Mouse (Mus musculus): ENCODE measurements around the gene Rora. TPM values are rescaled to one million over a fixed set of nuclear protein-coding genes. Genes with fewer than 3 reads are reported as not detected.
A peak's percentile ranks its signal among the peaks of the same experiment; 100 is the strongest.

The Rora gene
- polyA plus RNA-seq, 1 experiment from 2014 or later: 11.1 TPM

DNA sequence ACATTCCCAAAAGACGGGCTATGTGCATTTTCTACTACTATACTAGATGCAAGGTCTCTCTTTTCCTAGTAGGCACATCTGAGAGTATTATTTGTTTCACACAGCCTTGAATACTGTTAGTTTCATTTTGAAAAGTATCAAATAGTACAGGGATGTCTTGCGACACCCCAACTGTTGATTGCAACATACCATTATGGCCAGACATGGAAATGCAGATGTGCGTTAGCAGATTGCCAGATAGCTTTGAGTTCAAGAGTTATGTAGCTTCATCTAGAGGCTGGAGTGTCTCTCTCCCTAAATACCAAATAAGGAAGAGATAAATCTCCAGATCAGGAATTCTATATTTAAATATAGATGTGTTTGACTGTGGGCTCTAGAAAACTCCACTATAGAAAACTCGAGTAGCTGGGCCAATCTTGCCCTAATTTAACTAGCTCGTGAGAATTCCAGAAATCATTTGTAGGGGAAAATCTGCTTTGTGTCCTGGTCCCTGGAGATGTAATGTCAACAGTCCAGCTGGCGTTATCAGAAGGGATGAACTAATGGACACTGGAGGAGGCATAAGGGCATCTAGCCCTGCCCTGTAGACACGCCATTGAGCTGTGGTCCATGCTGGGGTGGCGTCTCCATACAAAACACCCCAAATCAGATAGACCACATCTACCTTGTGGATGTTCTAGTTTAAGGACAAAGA, 390.5 kb downstream of the Rora start:
- ATAC-seq (ENCODE audit: low read depth): no peak
- no peaks in the 10 kb centered on the region for H3K36me3 ChIP-seq
- no peak overlapping the region for H3K4me3 ChIP-seq
- no peaks in the 10 kb centered on the region for H3K27me3 ChIP-seq
- H3K4me1 ChIP-seq (replicated peaks): no peaks in the 10 kb centered on the region
- H3K9me3 ChIP-seq: peaks cover 5% of the 10 kb centered on the region; the same call in 1 of the 2 replicates
- H3K4me2 ChIP-seq: no peak overlapping the region
- no peak overlapping the region for H3K9ac ChIP-seq
- no peak overlapping the region for H3K27ac ChIP-seq (replicated peaks)
- 89% methylated on average over 8 of the region's 8 CpGs for WGBS

DNA sequence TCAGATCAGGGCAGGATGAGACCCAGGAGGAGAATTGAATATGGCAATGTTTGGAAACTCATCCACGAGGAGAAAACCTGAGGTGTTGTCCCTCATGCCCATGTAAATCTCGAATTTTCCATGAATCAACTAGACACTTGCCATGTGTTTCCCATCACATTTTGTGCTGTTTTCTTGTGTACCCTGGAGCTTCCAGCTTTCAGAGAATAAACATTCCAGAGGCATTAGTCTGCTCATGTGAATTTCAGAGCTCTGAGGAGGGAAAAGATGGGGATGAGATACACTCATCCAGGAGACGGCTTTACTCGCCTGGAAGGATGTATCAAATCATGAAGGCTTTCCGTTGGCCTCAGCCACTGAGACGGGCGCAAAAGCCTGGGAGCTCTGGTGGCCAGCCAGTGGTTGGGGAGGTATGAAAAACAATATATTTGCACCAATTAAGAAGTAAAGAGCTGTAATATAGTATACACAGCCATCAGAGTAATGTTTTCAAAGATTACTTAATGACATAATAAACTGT, 391.1 kb downstream of the Rora start:
- Histone ChIP-seq H3K9me3 (peaks cover 5% of the 10 kb centered on the region; the same call in 1 of the 2 replicates), H3K4me1 (replicated peaks) (no peaks in the 10 kb centered on the region), H3K9ac (no peak overlapping the region), H3K4me2 (no peak overlapping the region), H3K4me3 (no peak overlapping the region), H3K27ac (replicated peaks) (no peak overlapping the region), H3K36me3 (no peaks in the 10 kb centered on the region), H3K27me3 (no peaks in the 10 kb centered on the region)
- WGBS: 88% methylated on average over 7 of the region's 7 CpGs
- no peak for ATAC-seq (ENCODE audit: low read depth)

DNA sequence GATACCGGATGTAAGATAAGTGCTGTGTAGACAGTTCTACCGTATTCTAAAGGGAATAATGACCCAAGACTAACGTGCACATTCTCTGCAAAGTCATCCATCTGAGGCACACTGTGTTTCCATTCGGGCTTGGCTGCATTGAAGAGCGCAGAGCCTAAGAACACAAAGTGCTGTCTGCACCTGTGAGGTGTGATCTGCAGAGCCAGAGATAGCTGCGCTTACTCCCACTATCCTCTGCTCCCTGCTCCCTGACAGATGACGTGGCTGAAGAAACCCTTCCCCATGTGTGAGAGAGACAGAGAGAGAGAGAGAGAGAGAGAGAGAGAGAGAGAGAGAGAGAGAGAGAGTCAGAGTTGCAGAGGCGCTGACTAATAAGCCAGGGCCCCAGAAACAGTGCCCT, 392.3 kb downstream of the Rora start:
- Histone ChIP-seq H3K36me3 (no peaks in the 10 kb centered on the region), H3K4me2 (no peak overlapping the region), H3K4me3 (no peak overlapping the region), H3K4me1 (replicated peaks) (no peaks in the 10 kb centered on the region), H3K27ac (replicated peaks) (no peak overlapping the region), H3K9me3 (0 out of 2 replicates have a peak, but pooled peaks cover 5% of the 10 kb centered on the region), H3K27me3 (no peaks in the 10 kb centered on the region), H3K9ac (no peak overlapping the region)
- WGBS: 67% methylated on average over 8 of the region's 8 CpGs
- no peak for ATAC-seq (ENCODE audit: low read depth)

DNA sequence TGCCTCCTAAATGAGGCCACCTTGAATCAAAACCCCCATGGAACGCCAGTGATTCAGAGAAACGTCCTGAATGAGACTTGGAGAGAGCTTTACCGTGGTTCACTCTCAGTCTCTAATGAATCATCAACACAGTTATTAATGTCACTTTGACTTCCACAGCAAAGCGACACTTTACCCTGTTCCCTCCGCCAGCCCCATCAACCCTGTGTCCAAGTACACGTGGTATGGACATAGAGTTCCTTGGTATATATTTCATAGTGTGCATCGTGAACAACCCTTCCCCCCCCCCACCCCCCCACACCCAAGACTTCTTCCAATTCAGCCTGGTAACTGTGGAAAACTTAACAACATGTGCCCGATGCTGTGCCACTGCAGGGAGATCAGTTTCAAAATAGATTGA, 397.3 kb downstream of the Rora start:
- Histone ChIP-seq H3K27ac (replicated peaks) (no peak overlapping the region), H3K9me3 (no peaks in the 10 kb centered on the region), H3K27me3 (no peaks in the 10 kb centered on the region), H3K4me3 (no peak overlapping the region), H3K4me1 (replicated peaks) (no peaks in the 10 kb centered on the region), H3K4me2 (no peak overlapping the region), H3K36me3 (no peaks in the 10 kb centered on the region), H3K9ac (no peak overlapping the region)
- no peak for ATAC-seq (ENCODE audit: low read depth)
- 78% methylated on average over 8 of the region's 8 CpGs for WGBS

DNA sequence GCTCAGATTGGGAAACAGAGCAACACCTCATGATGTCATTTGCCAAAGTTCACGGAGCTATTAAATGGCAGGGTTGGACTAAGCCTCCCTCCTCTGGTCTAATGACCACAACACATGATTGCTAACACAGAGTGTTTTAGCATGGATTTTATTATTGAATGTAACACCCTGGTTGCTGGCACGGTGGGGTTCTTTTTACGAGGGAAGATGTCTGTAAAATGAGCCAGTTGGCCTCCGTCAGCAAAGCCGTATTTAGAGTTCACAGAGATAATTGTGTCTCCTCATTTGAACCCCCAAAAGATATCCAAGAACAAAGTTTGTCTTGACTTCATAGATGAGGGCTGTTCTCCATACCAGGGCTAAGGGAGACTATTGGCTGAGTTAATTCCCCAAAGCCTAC, 398.3 kb downstream of the Rora start:
- Histone ChIP-seq H3K36me3 (no peaks in the 10 kb centered on the region), H3K4me1 (replicated peaks) (no peaks in the 10 kb centered on the region), H3K9ac (no peak overlapping the region), H3K27me3 (no peaks in the 10 kb centered on the region), H3K27ac (replicated peaks) (no peak overlapping the region), H3K4me2 (no peak overlapping the region), H3K4me3 (no peak overlapping the region), H3K9me3 (no peaks in the 10 kb centered on the region)
- WGBS: 79% methylated on average over 5 of the region's 5 CpGs
- ATAC-seq (ENCODE audit: low read depth): no peak

DNA sequence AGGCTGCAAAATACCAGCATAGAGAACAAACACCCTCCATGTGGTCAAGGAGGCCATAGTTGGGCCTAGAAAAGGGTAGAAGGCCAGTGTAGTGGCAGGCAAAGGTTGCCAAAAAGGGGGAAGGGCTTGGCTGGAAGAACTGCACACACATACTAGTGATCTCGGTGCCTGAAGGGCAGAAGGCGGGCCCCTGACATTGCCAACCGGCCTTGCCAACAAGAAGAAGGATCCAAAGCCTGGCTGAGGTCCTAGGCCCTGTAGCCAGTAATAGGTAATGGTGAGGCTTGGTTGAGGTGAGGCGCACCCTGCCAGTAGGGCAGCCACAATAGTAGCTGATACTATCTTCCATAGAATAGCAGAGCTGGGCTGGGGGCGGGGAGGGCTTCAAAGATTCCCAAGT, 401.7 kb downstream of the Rora start:
- Histone ChIP-seq H3K27me3 (no peaks in the 10 kb centered on the region), H3K4me1 (replicated peaks) (no peaks in the 10 kb centered on the region), H3K9me3 (no peaks in the 10 kb centered on the region), H3K4me2 (no peak overlapping the region), H3K9ac (no peak overlapping the region), H3K4me3 (no peak overlapping the region), H3K27ac (replicated peaks) (no peak overlapping the region), H3K36me3 (no peaks in the 10 kb centered on the region)
- 95% methylated on average over 5 of the region's 5 CpGs for WGBS
- ATAC-seq (ENCODE audit: low read depth): no peak

DNA sequence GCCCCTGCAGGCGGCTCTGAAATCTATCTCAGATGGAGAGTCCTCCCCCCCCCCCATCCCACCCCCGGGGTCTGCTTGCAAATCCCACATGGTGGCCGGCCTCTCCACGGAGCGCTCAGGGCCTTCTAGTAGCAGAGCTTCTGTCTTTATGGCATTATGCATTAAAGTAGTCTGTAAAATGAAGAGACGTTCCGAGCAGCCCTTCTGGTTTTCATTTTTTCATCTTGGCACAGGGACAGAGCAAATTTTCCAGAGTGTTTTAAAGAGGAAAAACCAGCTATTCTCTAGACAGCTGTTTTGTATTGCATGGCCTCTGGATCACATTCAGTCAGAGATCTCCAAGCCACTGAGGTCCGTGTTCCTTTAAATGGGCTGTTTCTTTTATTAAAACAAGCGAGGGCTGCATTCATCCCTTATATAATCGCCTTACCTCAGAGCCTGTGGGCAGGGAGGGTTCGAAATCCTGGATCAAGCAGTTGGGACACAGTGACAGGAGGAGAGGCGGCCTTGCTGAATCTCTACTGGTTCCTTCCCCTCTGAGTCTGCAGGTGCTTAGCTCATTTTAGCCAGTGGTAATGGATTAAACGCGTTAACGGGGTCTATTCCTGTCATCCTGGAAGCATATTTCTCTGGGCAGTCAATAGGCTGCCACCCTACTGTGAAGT, 417.7 kb downstream of the Rora start:
- H3K4me1 ChIP-seq (replicated peaks): peaks cover 9% of the 10 kb centered on the region
- ATAC-seq (ENCODE audit: low read depth): no peak
- H3K27ac ChIP-seq (replicated peaks): no peak overlapping the region
- no peaks in the 10 kb centered on the region for H3K36me3 ChIP-seq
- 0 out of 2 replicates have a peak, but pooled peaks cover 5% of the 10 kb centered on the region for H3K27me3 ChIP-seq
- 66% methylated on average over 15 of the region's 15 CpGs for WGBS
- no peak overlapping the region for H3K4me3 ChIP-seq
- no peaks in the 10 kb centered on the region for H3K9me3 ChIP-seq
- H3K4me2 ChIP-seq: no peak overlapping the region
- H3K9ac ChIP-seq: no peak overlapping the region

DNA sequence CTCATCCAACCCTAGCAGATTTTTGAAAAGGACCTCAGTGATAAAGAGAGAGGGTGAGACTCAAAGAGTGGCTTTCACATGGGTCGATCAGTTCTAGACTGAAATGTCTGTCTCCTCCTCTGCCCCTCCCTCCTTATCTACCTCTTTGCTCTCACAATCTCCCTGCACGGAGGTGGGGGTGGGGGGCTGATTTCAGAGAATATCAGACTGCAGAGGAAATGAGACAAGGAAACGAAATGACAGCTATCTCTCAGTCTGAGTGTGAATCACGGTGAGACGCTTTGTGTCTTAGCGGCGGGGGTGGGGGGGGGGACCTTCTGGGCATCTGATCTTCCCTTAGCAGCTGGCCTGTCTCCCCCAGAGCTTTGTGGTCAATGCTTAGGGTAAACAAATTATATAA, 419.7 kb downstream of the Rora start:
- H3K9me3 ChIP-seq: no peaks in the 10 kb centered on the region
- no peak overlapping the region for H3K27ac ChIP-seq (replicated peaks)
- no peak for ATAC-seq (ENCODE audit: low read depth)
- H3K4me3 ChIP-seq: no peak overlapping the region
- no peak overlapping the region for H3K4me2 ChIP-seq
- H3K27me3 ChIP-seq: 0 out of 2 replicates have a peak, but pooled peaks cover 5% of the 10 kb centered on the region
- WGBS: 78% methylated on average over 7 of the region's 7 CpGs
- no peaks in the 10 kb centered on the region for H3K36me3 ChIP-seq
- peaks cover 9% of the 10 kb centered on the region for H3K4me1 ChIP-seq (replicated peaks)
- no peak overlapping the region for H3K9ac ChIP-seq

DNA sequence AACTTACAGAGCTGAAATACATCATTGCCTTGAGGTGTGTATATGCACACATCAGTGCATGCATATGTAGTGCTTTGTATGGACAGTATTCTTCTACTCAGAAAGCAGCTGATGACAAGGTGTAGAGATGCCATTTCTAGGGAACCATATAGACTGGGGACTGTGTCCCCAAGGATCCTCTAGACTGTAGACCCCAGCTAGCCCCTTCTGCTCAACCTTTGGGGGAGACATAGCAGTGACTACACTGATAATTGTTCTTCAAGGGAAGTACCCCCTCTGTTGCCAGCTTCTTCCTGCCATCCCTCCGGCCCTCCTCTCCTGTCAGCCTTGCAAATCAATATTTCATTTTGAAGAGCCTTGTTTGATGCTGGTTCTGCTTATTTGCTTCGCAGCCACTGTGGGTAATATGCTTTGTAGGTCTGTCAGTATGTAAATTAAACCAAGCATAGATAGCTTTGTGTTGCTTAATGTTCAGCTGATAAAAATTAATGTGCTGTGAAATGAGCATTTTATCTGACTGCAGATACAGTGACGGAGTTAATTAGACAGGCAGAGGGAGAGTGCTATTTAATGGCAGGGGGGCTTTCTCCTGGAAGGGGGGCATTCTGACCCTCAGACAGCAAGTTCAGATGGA, 430.6 kb downstream of the Rora start:
- H3K27me3 ChIP-seq: peaks cover 64% of the 10 kb centered on the region
- no peak overlapping the region for H3K4me3 ChIP-seq
- peaks cover 22% of the 10 kb centered on the region for H3K4me1 ChIP-seq (replicated peaks)
- 0 out of 2 replicates have a peak overlapping the region, but pooled peaks have one; percentile 26 for H3K9ac ChIP-seq
- H3K27ac ChIP-seq (replicated peaks): peak overlapping the region; percentile 80
- no peaks in the 10 kb centered on the region for H3K36me3 ChIP-seq
- peak; percentile 85 for ATAC-seq (ENCODE audit: low read depth)
- no peaks in the 10 kb centered on the region for H3K9me3 ChIP-seq
- H3K4me2 ChIP-seq: 0 out of 2 replicates have a peak overlapping the region, but pooled peaks have one; percentile 0
- 19% methylated on average over 3 of the region's 3 CpGs for WGBS

DNA sequence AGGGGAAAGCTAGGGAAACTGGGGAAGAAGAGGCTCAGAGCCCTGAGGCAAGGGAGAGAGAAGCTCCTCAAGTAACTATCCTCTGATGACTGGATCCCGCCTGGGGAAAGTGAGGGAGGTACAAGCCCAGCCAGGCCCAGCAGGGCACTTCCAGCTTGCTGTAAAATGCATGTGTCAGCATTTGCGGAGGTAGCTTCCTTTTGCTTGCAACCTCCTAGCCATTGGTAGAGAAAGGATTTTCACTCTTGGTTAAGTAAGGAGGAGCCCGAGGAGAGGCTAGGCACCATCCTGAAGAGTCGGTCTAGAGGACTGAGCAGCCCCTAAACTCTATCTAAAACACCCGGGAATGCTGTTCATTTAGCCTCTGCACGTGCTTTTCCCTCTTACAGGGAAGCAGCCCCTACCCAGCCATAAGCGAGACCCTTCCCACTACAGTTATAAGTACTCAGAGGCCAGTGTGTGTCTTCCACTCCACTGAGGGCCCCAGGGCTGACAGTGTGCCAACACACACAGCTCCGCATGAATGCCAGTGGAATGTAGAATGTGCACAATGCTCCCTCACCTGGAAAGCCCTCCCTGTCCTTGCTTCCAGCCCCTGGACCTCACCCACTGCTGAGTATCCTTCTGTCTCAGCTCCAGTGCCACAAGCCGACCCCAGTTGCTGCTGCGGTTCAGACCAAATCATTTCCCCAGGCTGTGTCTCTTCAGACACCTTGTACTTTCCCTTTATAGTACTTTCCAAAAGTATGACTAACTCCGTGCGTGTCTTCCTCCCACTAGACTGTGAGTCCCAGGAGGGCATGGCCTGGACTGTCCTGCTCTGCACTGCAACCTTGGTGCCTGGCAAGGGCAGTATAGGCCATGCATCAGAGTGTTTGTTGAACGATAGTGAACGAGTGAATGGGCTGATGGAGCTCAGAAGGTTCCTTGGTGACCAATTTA, 431.4 kb downstream of the Rora start:
- Histone ChIP-seq H3K9me3 (no peaks in the 10 kb centered on the region), H3K4me3 (no peak overlapping the region), H3K36me3 (no peaks in the 10 kb centered on the region), H3K27ac (replicated peaks) (peak overlapping the region; percentile 80), H3K27me3 (peaks cover 70% of the 10 kb centered on the region), H3K9ac (0 out of 2 replicates have a peak overlapping the region, but pooled peaks have one; percentile 26), H3K4me1 (replicated peaks) (peaks cover 22% of the 10 kb centered on the region), H3K4me2 (0 out of 2 replicates have a peak overlapping the region, but pooled peaks have one; percentile 0)
- peak; percentile 79 for ATAC-seq (ENCODE audit: low read depth)
- WGBS: 55% methylated on average over 14 of the region's 14 CpGs

DNA sequence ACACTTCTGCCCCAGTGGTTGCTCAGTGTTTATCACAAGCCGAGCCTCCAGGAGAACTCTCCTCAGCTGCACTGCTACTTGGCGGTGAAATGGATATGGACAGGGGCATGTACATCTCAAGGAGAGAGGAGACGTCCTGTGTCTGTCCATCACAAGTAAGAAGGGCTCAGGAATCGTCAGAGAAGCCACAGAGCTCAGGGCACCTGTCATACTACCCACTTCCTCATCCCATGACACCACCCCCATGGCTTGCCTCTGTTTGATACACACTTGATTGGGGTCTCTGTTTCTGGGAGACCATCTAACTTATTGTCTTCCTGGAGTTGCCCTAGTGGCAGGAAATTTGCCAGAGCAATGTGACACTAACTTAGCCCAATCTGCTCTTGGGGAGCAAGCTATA, 433.3 kb downstream of the Rora start:
- H3K9ac ChIP-seq: no peak overlapping the region
- H3K4me2 ChIP-seq: no peak overlapping the region
- H3K27me3 ChIP-seq: peaks cover 62% of the 10 kb centered on the region
- H3K4me3 ChIP-seq: no peak overlapping the region
- ATAC-seq (ENCODE audit: low read depth): no peak
- 82% methylated on average over 4 of the region's 4 CpGs for WGBS
- no peaks in the 10 kb centered on the region for H3K9me3 ChIP-seq
- H3K36me3 ChIP-seq: no peaks in the 10 kb centered on the region
- H3K27ac ChIP-seq (replicated peaks): no peak overlapping the region
- peaks cover 34% of the 10 kb centered on the region for H3K4me1 ChIP-seq (replicated peaks)
